Mouse (Mus musculus) neural tube, embryonic 15.5 days (tissue): ENCODE results near the gene Gm48551. TPM values are rescaled to one million over a fixed set of nuclear protein-coding genes. Genes with fewer than 3 reads are reported as not detected.

Experiments
- ATAC-seq: fragments of 200-750 bp; cut with Nextera tagmentation; 2 replicates; pipeline ENCODE4 v1.8.0; 2017; ENCODE audit warnings: mild to moderate bottlenecking, moderate TSS enrichment, moderate library complexity; ENCODE audit not compliant: low FRiP score
- H3K27ac ChIP-seq: fragments of 300-500 bp; sonication (generic); replicated peaks from 2 replicates; pipeline ENCODE4 v1.5.1; 2015; ENCODE audit warnings: mild to moderate bottlenecking, inconsistent platforms
- H3K27me3 ChIP-seq: fragments of 300-500 bp; sonication (generic); replicated peaks from 2 replicates; pipeline ENCODE4 v1.6.1; 2015; ENCODE audit warnings: inconsistent platforms
- H3K36me3 ChIP-seq: fragments of 300-500 bp; sonication (generic); 2 replicates; pipeline ENCODE4 v1.6.1; 2015; ENCODE audit warnings: inconsistent platforms
- H3K4me1 ChIP-seq: fragments of 300-500 bp; sonication (generic); 2 replicates; pipeline ENCODE4 v1.6.1; 2015; ENCODE audit warnings: inconsistent platforms
- H3K4me2 ChIP-seq: fragments of 300-500 bp; sonication (generic); 2 replicates; pipeline ENCODE4 v1.6.1; 2015; ENCODE audit warnings: inconsistent platforms, mild to moderate bottlenecking, moderate library complexity
- H3K4me3 ChIP-seq: fragments of 300-500 bp; sonication (generic); replicated peaks from 2 replicates; pipeline ENCODE4 v1.5.1; 2015; ENCODE audit warnings: mild to moderate bottlenecking, inconsistent platforms
- H3K9ac ChIP-seq: fragments of 300-500 bp; sonication (generic); replicated peaks from 2 replicates; pipeline ENCODE4 v1.6.1; 2015; ENCODE audit warnings: mild to moderate bottlenecking, inconsistent platforms
- H3K9me3 ChIP-seq: fragments of 300-500 bp; sonication (generic); replicated peaks from 2 replicates; pipeline ENCODE4 v1.6.1; 2016; ENCODE audit warnings: inconsistent platforms
- WGBS: fragments of 180-500 bp; shearing (Covaris S2); methylation state at CpG from one replicate; pipeline ENCODE4 v1.1.7; 2015; ENCODE audit warnings: mixed read lengths; 5-methylcytosine and 5-hydroxymethylcytosine counted together
- polyA plus RNA-seq: library from polyadenylated mRNA; unstranded; fragments of >200 nt; fragmentation: Nextera tagmentation; extraction: Ambion mirVana; gene quantifications from 2 replicates; pipeline ENCODE4 v1.2.1, GENCODE M21; 2015

Gm48551 gene
- polyA plus RNA-seq, 1 experiment from 2014 or later = 7.2 TPM

DNA sequence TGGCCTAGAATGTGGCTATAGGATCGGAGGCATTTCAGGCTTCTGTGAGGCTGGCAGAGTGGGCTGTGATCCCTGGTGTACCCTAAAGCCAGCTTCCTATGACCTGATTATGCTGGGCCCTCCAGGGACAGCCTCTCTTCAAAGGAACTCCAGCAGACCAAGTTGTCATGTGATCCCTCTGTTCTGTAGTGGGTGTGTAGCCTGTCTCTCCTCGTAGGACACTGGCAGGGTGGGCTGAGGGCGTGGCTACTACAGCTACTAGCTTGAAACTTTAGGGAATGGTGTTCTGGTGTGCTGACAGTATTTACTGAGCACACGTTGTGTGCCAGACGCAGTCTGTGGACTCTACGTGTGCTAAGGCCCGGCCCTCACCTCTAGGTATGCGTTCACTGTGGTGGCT, 23.5 kb upstream of the Gm48551 start:
- H3K4me2 ChIP-seq = no peak overlapping the region
- H3K27ac ChIP-seq = no peak overlapping the region
- H3K4me1 ChIP-seq = peaks cover 62% of the 10 kb centered on the region
- ATAC-seq = no peak
- no peak overlapping the region for H3K4me3 ChIP-seq
- H3K9ac ChIP-seq = no peak overlapping the region
- peaks cover 31% of the 10 kb centered on the region for H3K27me3 ChIP-seq
- peaks cover 15% of the 10 kb centered on the region; the same call in 1 of the 2 replicates for H3K36me3 ChIP-seq
- 62% methylated on average over 8 of the region's 8 CpGs for WGBS
- no peaks in the 10 kb centered on the region for H3K9me3 ChIP-seq

DNA sequence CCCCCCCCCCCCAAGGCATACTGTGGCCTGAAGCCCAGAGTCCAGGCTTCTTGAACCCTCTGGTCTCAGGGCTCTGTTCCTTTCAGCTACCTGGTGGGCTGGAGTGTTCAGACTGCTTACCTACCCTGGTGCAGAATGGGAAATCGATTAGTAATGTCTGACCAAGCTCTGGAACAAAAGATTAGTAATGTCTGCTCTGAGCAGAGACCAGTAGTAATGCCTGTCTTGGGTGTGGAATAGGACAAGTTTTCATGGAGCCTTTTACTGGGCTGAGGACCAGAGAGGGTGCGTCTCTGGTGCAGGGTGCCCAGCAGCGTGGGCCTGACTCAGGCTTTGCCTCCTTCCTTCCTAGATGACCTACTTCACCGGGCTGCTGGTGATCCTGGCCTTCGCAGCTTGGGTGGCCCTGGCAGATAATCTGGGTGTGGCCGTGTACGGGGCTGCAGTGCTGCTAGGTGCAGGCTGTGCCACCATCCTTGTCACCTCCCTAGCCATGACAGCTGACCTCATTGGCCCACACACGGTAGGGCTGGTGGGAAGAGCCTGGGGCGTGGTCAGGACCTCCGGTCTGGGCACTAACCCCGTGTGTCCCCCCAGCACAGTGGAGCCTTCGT, 21.8 kb upstream of the Gm48551 start:
- Histone ChIP-seq H3K4me1 (peaks cover 61% of the 10 kb centered on the region), H3K27ac (no peak overlapping the region), H3K9ac (no peak overlapping the region), H3K4me2 (no peak overlapping the region), H3K9me3 (no peaks in the 10 kb centered on the region), H3K27me3 (peaks cover 31% of the 10 kb centered on the region), H3K36me3 (peaks cover 27% of the 10 kb centered on the region), H3K4me3 (no peak overlapping the region)
- no peak for ATAC-seq
- WGBS = 84% methylated on average over 12 of the region's 12 CpGs

DNA sequence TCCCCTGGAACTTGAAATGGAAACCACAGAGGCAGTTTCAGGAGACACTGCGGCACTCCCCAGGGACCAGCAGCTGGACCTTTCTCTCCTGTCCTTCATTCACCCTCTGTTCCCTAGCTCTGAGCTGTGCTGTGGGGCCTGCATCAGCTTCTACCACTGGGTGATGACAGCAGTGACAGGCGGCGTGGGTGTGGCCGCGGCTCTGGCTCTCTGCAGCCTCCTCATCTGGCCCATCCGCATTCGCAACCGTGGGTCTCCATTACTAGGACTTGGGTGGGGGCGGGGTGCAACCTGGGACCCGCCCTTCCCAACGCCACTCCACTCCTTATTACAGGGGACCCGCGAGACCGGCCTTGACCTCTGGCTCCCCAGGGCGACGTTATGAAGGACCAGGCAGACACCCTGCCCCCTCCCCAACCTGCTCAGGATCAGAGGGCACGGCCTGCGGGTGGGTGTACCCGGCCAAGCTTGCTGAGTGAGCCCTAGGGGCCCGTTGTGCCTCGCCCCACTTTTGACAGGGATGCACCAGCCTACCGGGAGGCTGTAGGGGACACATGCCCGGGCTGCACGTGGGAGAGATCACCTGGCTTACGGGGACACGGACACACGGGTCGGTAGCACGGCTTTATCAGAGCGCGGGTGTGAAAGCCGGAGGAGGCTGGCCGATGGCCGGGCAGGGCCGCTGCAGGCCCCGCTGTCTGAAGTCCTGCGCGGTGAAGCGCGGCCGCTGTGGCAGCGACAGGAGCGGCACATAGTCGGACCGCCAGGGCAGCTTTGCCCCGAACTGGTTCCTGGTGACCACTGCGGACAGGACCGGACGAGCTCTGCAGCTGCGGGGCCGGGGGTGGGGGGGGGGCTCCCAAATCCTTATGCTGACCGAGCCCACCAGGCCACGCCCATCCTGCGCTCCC, 20.6 kb upstream of the Gm48551 start:
- peak overlapping the region; percentile 36; the same call in 1 of the 2 replicates for H3K9ac ChIP-seq
- peaks cover 39% of the 10 kb centered on the region for H3K36me3 ChIP-seq
- 15% methylated on average over 54 of the region's 54 CpGs for WGBS
- H3K4me3 ChIP-seq = peak overlapping the region; percentile 24
- peak overlapping the region; percentile 51 for H3K4me2 ChIP-seq
- ATAC-seq = no peak
- H3K4me1 ChIP-seq = peaks cover 51% of the 10 kb centered on the region
- peaks cover 31% of the 10 kb centered on the region for H3K27me3 ChIP-seq
- no peaks in the 10 kb centered on the region for H3K9me3 ChIP-seq
- H3K27ac ChIP-seq = no peak overlapping the region

DNA sequence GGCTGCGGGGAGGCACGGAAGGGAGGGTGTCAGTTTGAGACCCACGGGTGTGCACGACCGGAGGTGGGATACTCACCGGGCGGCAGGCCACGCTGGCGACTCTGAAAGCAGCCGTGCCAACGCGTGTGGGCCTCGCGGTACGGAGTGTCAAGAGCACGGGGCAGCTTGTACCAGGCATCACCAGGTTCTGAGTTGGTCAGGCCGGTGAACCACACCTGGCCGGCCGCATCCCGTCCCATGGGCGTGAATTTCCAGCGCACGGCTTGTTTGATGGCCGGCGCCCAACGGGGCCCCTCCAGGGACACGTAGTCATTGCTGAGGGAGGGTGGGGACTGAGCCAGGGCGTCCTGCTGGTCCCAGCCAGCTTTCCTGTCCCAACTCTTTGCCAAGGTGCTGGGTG, 19.6 kb upstream of the Gm48551 start:
- Histone ChIP-seq H3K9ac (peak overlapping the region; percentile 36), H3K27ac (no peak overlapping the region), H3K9me3 (no peaks in the 10 kb centered on the region), H3K27me3 (peaks cover 31% of the 10 kb centered on the region), H3K4me1 (peaks cover 42% of the 10 kb centered on the region), H3K4me3 (peak overlapping the region; percentile 24; the same call in 1 of the 2 replicates), H3K36me3 (peaks cover 49% of the 10 kb centered on the region), H3K4me2 (peak overlapping the region; percentile 51)
- WGBS = 14% methylated on average over 28 of the region's 28 CpGs
- no peak for ATAC-seq

DNA sequence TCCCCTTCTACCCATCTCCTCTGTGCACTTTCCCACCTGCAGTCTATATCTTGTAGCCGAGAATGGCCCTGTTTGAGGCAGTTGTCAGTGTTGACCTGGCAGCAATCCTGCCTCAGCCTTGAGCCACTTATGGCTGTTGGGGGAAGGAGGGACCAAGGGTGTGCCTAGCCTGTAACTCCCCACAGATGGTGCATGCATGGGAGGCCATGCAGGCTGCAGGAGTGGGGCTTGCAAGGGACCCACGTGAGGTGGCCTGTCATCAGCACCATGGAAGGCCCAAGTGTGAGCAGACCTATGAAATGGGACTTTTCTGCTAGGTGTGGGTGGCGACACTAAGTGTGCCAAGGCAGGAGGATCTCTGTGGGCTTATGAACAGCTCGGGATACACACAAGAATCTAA, 19.2 kb upstream of the Gm48551 start:
- H3K4me1 ChIP-seq = peaks cover 38% of the 10 kb centered on the region
- ATAC-seq = peak; percentile 18; the same call in 1 of the 2 replicates
- 43% methylated on average over 4 of the region's 4 CpGs for WGBS
- H3K9ac ChIP-seq = peak overlapping the region; percentile 36; the same call in 1 of the 2 replicates
- H3K27ac ChIP-seq = no peak overlapping the region
- no peaks in the 10 kb centered on the region for H3K9me3 ChIP-seq
- H3K27me3 ChIP-seq = peaks cover 31% of the 10 kb centered on the region
- H3K4me3 ChIP-seq = no peak overlapping the region
- H3K36me3 ChIP-seq = peaks cover 51% of the 10 kb centered on the region
- no peak overlapping the region for H3K4me2 ChIP-seq

DNA sequence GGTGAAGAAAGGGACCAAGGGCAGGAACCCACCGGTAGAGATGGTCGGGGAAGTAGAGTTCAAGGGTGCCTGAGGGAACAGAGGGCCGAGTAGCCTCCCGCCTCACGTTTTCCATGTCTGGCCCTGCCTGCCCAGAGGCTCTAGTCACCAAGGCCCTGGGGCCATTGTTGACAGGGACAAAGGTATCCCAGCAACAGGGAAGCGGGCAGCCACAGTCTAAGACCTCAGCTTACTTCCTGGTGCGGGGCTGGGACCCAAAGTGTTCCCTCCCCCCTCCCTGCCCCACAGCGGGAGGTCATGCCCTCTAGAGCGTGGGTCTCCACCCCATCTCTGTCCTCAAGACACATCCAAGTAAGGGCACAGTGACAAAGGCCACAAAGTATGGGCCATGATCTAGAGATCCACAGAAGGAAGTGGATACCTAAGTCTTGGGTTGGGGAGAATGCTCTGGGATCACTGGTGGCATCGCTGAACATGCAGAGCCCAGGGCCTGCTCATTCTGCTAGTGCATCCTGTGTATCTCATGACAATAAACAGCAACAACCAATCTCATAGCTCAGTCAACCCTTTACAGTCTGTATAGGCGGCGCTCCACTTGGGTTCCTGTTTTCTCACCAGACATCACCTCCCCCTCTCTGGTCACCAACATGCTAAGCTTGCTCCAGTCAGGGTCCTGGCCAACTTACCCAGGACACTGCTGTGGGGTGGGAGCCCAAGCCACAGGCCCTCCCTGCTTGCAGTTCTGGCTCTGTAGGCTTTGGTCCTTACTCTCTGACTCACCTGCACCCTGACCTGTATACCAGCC, 18.4 kb upstream of the Gm48551 start, which contains the start of gene 4930404N11Rik:
TSS of gene 4930404N11Rik (minus strand) at position 145 of the 805 bp plus-strand sequence.
- Histone ChIP-seq H3K4me1 (peaks cover 31% of the 10 kb centered on the region), H3K4me2 (peak within 1 kb of the TSS; percentile 51), H3K4me3 (peak within 1 kb of the TSS; percentile 24; the same call in 1 of the 2 replicates), H3K27me3 (peaks cover 31% of the 10 kb centered on the region), H3K9ac (peak within 1 kb of the TSS; percentile 36), H3K36me3 (peaks cover 56% of the 10 kb centered on the region), H3K27ac (no peak within 1 kb of the TSS; the same call in 1 of the 2 replicates), H3K9me3 (no peaks in the 10 kb centered on the region)
- WGBS = 19% methylated on average over 12 of the region's 12 CpGs
- ATAC-seq = no peak

DNA sequence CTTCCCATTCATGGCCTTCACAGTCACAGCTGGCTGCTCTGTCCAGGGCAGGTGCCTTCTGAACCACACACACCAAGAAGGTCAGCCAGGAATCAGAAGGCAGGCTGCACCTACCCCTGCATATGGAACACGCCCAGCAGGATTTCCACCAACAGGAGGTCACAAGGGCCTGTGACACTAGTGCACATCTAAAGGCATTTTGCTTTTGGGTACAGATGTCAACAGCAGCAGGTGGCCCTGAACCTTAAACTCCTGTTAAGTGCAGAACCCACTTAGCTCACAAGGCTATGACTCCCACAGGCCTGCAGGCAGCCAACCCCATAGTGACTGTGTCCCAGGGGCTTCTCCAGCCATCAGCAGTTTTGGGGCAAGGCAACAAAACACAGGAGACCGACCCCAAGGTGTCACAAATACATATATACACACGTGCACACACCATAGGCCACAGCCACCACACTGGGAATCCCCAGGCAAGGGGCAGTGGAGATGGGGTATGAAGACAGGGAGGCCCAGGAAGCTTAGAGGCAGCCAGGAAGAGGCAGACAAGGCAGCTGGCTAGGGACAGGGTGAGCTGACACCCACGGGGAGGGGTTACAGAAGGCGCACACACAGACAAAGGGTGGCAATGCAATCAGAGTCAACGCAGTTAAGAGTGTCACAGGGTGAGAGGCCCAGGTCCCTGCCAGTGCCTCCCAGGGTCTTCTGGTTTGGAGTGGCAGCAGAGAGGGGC, 17.6 kb upstream of the Gm48551 start:
- Histone ChIP-seq H3K9ac (no peak overlapping the region), H3K27ac (no peak overlapping the region; the same call in 1 of the 2 replicates), H3K27me3 (peaks cover 31% of the 10 kb centered on the region), H3K4me1 (peaks cover 27% of the 10 kb centered on the region), H3K9me3 (no peaks in the 10 kb centered on the region), H3K4me2 (no peak overlapping the region), H3K36me3 (peaks cover 60% of the 10 kb centered on the region), H3K4me3 (no peak overlapping the region)
- no peak for ATAC-seq
- 76% methylated on average over 6 of the region's 6 CpGs for WGBS

DNA sequence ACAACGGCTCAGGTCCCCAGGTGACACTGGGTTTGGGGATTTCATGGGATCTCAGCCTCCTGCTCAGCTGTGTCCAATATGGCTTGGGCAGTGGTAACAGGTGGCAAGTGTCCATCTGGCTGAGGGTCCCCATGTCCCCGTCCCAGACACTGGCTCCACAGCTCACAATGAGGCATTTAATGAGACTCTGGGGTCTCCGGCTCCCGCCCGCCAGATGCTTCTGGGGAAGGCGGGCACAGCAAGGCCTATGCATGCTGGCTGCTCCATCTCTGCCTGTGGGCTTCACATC, 17.1 kb upstream of the Gm48551 start:
- H3K27ac ChIP-seq = no peak overlapping the region
- H3K4me1 ChIP-seq = peaks cover 27% of the 10 kb centered on the region
- H3K9ac ChIP-seq = no peak overlapping the region
- WGBS = 54% methylated on average over 6 of the region's 6 CpGs
- ATAC-seq = no peak
- H3K36me3 ChIP-seq = peaks cover 58% of the 10 kb centered on the region
- no peak overlapping the region for H3K4me3 ChIP-seq
- H3K9me3 ChIP-seq = no peaks in the 10 kb centered on the region
- H3K4me2 ChIP-seq = no peak overlapping the region
- H3K27me3 ChIP-seq = peaks cover 31% of the 10 kb centered on the region

DNA sequence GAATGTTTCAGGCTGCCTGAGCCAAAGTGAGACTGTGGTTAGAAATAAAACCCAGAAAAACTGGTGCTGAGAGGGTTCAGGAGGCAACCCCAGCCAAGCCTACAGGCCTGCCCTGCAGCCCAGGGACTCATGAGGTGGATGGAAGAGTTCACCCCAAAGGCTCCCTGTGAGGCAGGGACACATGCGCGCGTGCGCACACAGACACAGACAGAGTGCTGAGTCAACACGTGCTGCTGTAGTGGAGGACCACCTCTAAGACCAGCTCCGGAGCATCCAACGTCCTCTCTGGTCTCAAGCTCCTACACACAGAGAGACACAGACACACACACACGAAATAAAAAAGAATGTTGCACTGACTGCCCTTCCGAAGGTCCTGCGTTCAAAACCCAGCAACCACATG, 8.9 kb upstream of the Gm48551 start:
- WGBS = 94% methylated on average over 10 of the region's 10 CpGs

DNA sequence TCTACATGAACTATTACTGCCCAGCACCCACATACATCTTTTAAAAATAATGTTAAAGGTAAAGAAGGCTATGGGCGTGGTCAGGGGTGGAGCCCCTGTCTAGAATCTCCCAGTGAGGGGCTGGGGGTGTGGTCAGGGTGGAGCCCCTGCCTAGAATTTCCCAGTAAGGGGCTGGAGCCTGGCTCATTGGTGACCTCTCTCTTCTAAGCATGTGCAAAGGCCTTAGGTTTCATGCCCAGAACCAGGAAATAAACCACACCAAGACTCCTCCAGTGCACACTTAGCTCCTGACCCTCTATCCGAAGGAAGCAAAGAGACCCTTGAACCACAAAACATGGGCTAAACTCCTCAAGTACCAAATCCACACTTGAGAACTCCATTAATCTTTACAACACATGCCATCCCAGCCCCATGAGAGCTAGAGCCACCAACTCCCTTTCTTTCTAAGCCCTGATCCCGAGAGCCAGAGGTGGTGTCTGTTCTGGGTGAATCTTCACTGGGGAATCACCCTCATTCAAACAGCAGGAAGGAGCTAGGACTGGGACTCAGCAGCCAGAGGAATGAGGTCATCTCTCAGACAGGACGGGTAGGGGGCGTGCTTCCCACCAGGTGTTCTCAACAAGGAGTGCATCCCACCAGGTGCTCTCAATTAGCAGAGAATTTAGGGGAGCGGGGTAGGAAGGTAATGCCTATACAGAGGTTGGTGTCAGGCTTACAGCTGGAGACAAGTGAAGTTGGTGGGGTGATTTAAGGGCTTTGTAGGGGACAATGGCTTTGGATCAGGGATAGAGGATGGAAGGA, 7.5 kb upstream of the Gm48551 start:
- no peaks in the 10 kb centered on the region for H3K9me3 ChIP-seq
- peak overlapping the region; percentile 82 for H3K4me3 ChIP-seq
- H3K9ac ChIP-seq = peak overlapping the region; percentile 86
- H3K4me1 ChIP-seq = peaks cover 36% of the 10 kb centered on the region
- H3K36me3 ChIP-seq = peaks cover 20% of the 10 kb centered on the region
- WGBS = 48% methylated on average over 6 of the region's 6 CpGs
- no peak overlapping the region for H3K27ac ChIP-seq
- no peak for ATAC-seq
- H3K4me2 ChIP-seq = peak overlapping the region; percentile 86
- no peaks in the 10 kb centered on the region for H3K27me3 ChIP-seq

More for the DNA sequence above, 8.9 kb upstream of the Gm48551 start:
- no peak overlapping the region for H3K4me3 ChIP-seq
- H3K9me3 ChIP-seq = no peaks in the 10 kb centered on the region
- H3K4me1 ChIP-seq = peaks cover 36% of the 10 kb centered on the region
- H3K9ac ChIP-seq = no peak overlapping the region
- H3K36me3 ChIP-seq = peaks cover 28% of the 10 kb centered on the region
- H3K4me2 ChIP-seq = no peak overlapping the region
- no peak for ATAC-seq
- no peak overlapping the region for H3K27ac ChIP-seq
- H3K27me3 ChIP-seq = no peaks in the 10 kb centered on the region
